Mouse (Mus musculus) layer of hippocampus, postnatal 25 days (tissue): Measurements from ENCODE around the gene Isl1. TPM values are rescaled to one million over a fixed set of nuclear protein-coding genes. Genes with fewer than 3 reads are reported as not detected.

ENCODE experiments used
- DNase-seq, 2 experiments: peaks; one replicate each; pipeline ENCODE4 v3.0.0; 2022; ENCODE audit warnings: mixed read lengths in 2 of 2, low spot score in 1 of 2; ENCODE audit errors: extremely low spot score in 1 of 2
- total RNA-seq, 2 experiments: library from RNA; stranded (reverse); gene quantifications; 2 replicates each; pipeline ENCODE4 v1.2.3; 2021

The Isl1 gene
- not detected for total RNA-seq

GRCm38 (mm10) chr13:116309584-116310462 lies at the start of gene Isl1:
Gene Isl1 (minus strand): TSS chr13:116309689.
- no peak for DNase-seq

GRCm38 (mm10) chr13:116335763-116336162 lies 26.3 kb upstream of the Isl1 start:
- no peak for DNase-seq

- DNase-seq, result no peak
Measured at GRCm38 (mm10) chr13:116313636-116314530, 4.4 kb upstream of the Isl1 start.

- no peak for DNase-seq
Measured at GRCm38 (mm10) chr13:116311871-116312720, 2.6 kb upstream of the Isl1 start.

- DNase-seq, result no peak
Measured at GRCm38 (mm10) chr13:116311011-116311410, 1.5 kb upstream of the Isl1 start.

- DNase-seq, result no peak
Measured at GRCm38 (mm10) chr13:116310463-116310765, 925 bp upstream of the Isl1 start.

GRCm38 (mm10) chr13:116308933-116309583 lies 431 bp downstream of the Isl1 start:
- DNase-seq, result no peak

- DNase-seq, result no peak
Measured at GRCm38 (mm10) chr13:116308121-116308932, 1.2 kb downstream of the Isl1 start.

GRCm38 (mm10) chr13:116306591-116306990 lies 2.9 kb downstream of the Isl1 start:
- DNase-seq, result no peak

- no peak for DNase-seq
Measured at GRCm38 (mm10) chr13:116305721-116306120, 3.8 kb downstream of the Isl1 start.

- DNase-seq, result no peak
Measured at GRCm38 (mm10) chr13:116304713-116305470, 4.6 kb downstream of the Isl1 start.

- no peak for DNase-seq
Measured at GRCm38 (mm10) chr13:116303766-116304165, 5.7 kb downstream of the Isl1 start.

GRCm38 (mm10) chr13:116302861-116303260 lies 6.6 kb downstream of the Isl1 start:
- DNase-seq, result no peak

GRCm38 (mm10) chr13:116301706-116302105 lies 7.8 kb downstream of the Isl1 start:
- DNase-seq, result no peak

- DNase-seq, result no peak
Measured at GRCm38 (mm10) chr13:116299241-116299640, 10.2 kb downstream of the Isl1 start.

GRCm38 (mm10) chr13:116298641-116299170 lies 10.8 kb downstream of the Isl1 start:
- no peak for DNase-seq

- no peak for DNase-seq
Measured at GRCm38 (mm10) chr13:116298001-116298400, 11.5 kb downstream of the Isl1 start.
